Mouse (Mus musculus) A20 (cell line): Measurements from ENCODE around the gene H2-Ke6.

Experiments
- DNase-seq: peaks from one replicate; pipeline ENCODE4 v3.0.0-alpha.2; 2011; ENCODE audit warnings: low read depth, low spot score

Gene H2-Ke6

DNA sequence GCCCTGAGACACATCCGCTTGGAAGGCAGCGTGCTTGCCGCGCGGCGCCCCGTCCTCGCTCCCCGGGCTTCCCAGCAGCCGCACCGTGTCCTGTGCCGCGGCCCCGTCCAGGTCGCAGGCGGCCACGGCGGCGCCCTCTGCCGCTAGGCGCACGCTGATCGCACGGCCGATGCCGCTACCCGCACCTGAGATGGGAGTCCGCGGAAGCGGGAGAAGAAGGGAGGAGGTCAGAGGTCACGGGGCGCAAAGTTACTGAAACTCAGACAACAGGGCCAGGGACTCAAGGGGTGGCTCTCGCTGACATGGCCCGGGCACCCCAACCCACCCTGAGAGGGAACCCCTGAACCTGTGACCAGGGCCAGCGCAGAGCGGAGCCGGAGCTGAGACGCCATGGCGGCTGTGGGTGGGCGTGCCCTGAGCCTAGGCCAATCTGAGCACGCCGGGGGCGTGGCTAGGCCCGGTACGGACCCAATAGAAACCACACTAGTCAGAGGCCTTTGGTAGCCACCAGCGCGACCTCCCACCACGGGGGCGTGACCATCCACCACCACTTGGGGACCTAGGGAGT is at the start of gene H2-Ke6:
Gene H2-Ke6 (minus strand): TSS at position 405 of the 568 bp plus-strand sequence.
- DNase-seq: peak; percentile 98

DNA sequence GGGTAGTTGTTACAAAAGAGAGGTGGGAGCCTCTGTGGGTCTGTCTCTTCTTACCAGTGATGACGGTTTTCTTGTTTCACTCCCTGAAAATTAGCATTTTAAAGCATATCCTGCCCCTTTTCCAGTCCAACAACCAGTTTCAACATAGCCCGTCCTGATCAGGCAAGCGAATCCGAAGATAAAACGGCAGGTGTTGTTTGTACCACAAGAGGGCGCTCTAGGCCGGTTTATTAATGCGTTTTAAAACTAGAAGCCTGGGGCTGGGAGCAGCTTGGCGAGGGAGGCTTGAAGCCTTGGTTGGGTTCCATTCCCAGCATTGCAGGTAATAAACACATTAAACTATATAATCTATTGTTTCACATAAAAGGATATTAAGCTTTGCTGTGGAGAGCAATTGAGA is 49.7 kb upstream of the H2-Ke6 start:
- DNase-seq: peak; percentile 88

DNA sequence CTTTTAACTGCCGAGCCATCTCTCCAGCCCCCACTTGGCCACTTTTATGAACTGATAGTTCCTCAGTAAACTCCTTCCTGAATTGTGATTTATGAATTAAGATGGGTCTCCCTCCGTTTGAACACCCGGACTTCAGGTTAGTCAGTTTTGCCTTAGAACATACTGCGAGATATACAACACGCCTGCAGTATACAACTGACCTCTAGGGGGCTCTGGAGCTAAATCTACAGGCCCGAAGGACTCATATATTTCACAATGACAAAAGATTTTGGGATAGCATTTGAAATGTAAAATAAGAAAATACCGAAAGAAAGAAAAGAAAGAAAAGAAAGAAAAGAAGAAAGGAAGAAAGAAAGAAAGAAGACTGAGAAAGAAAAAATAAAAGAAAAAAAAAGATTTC is 47.4 kb upstream of the H2-Ke6 start:
- DNase-seq: peak; percentile 78

DNA sequence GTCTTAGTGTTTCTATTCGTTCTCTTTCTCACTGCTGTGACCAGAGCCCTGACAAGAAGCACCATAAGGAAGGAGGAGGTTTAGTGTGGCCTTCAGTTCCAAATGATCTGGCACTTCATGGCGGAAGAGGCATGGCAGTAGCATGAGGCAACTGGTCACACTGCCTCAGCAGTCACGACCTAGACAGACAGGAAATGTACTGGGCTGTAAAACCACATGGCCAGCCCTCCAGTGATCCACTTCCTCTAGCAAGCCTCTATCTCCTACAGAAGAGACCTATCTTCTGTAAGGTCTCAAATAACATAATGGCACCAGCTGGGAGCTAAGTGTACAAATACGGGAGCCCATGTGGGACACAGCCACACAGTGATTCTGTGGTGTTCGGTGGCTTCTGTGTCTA is 44.2 kb upstream of the H2-Ke6 start:
- DNase-seq: peak; percentile 50

DNA sequence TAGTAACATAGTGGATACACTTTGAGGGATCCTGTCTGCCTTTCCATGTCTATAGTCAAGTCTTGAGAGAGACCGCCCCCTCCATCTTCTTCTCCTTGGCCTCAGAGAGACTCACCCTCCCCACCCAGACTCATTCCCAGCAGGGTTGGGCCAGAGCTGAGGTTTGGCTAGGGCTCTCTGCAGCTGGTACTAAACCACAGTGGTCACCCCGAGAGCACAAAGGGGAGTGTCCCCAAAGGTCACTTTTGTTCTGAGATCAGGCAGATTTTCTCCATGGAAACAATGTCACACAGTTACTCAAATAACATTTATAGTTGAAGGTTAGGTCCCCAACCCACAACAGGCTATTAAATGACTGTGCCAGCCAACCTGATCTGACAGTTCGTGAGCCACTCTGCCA is 41.0 kb upstream of the H2-Ke6 start:
- no peak for DNase-seq

DNA sequence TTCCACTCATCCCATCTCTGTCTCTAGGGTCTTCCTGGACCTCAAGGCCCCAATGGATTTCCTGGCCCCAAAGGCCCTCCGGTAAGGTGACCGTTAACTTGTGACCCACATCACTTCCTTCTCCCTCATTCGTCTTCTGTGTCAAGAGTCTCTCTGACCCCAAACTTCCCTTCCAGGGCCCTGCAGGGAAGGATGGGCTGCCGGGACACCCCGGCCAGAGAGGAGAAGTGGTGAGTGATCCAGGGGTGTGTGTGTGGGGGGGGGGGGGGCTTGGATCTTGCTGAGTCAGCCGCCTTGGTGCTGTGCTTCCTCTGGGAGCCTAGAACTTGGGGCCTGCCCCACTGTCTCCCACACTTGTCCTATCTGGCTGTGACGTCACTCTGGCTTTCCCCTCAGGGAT is 29.4 kb upstream of the H2-Ke6 start:
- DNase-seq: no peak

DNA sequence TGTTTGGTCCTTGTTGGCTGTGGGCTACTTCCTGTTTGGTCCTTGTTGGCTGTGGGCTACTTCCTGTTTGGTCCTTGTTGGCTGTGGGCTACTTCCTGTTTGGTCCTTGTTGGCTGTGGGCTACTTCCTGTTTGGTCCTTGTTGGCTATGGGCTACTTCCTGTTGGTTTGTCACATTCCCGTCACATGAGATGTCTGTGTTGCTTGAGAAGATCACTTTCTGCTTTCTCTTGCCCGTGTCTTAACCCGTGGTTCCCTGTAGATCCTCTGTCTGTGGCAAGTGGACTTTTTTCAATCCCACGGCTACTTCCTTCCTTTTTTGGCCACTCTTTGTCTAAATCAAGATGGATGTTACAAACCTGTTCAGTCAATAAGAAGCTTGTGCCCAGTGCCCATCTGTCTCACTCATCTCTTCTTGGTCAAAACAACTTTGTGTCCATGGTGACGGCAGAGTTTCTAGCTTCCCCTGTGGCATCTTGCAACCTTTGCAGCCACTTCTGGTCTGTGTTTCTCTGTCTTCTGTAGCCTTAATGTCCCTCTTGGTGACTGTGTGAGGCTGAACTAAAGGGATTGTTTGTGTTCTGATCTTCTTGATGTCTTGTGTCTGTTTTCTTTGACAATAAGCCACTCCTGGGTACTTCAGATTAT is 19.7 kb upstream of the H2-Ke6 start:
- DNase-seq: no peak

DNA sequence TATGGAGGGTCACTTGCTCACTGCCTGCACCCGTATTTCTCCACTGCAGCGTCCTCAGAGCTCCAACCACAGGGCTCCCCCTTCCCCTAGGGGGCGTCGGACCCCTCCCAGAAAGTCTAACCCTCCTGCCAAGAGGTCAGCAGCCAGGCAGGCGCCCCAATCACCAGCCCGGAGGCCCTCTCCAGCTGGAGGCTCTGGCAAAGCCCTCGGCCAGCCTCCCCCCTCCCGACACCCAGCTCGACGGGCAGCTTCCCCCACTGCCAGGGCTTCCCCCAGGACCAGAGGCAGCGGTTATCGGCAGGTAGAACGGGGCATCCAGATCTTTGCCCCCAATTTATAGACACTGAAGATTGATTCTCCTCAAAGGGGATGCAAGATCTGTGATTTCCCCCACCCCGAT is 18.1 kb upstream of the H2-Ke6 start:
- no peak for DNase-seq

DNA sequence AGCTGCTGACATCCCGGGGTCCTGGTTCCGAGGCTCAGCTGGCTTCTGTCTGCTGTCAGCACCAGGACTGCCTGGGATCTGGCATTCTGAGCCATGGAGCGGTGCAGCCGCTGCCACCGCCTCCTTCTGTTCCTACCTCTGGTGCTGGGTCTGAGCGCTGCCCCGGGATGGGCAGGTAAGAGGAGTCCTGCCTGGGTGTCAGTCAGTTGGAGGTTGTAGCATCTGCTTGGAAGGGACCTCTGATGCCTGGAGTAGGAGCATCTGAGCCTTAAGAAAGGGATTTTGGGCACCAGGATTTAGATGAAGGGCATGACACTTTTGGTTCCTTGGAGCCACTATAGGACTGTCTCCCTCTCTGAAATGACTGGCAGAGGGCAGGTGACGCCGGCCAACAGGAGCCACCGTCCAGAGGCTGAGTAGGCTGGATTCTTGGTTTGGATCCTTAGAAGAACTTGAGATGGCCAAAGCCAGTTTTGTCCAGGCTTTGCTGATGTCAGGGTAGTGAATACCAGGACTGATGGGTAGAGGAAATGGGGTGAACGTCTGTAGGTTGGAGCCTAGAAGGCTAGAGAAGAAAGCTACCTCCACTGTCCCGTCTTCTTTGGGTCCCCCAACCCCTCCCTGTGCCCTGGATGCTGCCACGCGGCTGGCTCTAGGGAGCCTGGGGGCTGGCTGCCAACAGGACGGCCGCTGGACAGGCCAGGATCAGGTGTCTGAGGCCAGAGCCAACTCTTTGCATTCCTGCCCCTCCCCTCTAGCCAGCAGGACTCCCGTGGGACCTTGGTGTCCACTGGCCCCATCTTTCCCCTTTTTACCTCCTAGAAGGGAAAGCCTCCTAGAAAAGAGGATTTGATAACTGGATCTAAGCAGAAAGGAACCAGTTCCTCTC is 11.9 kb upstream of the H2-Ke6 start:
- DNase-seq: no peak

DNA sequence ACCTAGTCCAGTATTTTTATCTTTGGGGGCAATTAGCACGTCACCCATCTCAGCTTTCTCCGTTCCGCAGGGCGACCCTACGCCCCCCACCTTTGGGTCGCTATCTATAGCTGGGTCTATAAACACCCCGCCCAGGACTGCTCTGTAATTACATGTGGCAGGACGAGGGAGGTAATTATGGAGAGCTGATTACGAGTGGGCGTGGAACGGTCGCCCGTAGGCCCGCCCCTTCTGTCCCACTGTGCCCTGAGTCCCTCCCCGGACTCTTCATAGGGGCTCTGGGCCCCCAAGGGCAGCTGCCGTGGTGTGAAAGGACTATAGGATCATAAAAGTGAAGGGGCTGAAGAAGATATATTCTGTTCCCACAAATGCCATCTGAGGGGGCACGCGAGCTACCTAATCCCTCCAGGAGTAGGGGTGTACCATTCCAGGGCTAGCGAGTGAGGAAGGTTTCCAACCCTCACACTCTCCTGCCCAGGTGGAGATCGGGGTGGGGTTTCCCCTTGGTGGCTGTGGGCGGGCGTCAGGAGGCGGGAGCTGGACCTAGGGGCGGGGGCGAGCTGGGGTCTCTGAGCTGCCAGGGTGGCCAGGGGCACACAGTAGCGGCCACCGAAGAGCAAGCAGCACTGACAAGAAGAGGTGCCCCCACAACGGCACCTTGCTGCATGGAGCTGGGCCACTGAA is 11.2 kb upstream of the H2-Ke6 start, which contains the start of gene Col11a2:
Gene Col11a2 (plus strand): TSS at position 560 of the 684 bp plus-strand sequence.
- DNase-seq: no peak

DNA sequence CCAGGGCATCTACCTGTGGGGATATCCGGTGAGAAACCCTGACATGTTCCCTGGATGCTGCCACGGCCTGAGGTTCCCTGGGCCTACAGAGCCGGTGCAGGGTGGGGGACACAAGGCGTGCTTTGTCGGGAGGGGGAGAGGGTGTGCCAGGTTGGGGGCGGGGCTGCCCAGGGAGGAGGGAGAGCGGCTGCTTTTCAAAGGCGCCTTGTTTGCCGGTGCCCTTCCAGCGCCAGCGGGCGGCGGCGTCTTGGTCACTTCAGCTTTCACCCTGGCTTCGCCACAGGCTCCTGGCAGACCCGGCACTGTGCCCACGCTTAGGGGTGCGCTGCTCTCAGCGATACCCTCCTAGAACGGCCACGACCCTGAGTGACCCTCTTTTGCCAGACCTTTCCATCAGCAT is 10.6 kb upstream of the H2-Ke6 start:
- DNase-seq: no peak

DNA sequence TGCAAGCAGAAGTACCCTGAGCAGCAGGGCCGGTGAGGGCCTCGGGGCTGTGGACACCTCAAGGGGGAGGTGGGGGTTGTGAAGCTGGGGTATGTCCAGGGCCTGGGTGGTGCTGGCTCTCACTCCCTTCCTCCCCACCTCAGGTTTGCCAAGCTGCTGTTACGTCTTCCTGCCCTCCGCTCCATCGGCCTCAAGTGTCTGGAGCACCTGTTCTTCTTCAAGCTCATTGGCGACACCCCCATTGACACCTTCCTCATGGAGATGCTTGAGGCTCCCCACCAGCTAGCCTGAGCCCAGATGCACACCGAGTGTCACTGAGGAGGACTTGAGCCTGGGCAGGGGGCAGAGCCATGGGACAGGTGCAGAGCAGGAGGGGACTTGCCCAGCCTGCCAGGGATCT is 9.4 kb upstream of the H2-Ke6 start:
- DNase-seq: no peak

DNA sequence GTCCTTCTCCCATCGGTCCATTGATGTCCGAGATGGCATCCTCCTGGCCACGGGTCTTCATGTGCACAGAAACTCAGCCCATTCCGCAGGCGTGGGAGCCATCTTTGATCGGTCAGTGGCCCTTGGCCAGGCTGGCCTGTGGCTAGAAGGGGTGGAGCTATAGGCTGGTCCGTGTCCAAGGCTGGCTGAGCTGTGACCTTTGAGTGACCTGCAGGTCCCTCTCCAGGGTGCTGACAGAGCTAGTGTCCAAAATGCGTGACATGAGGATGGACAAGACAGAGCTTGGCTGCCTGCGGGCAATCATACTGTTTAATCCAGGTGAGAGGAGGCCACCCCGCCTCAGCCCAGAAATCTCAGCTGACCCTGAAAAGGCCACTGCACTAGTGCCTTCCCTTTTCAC is 8.8 kb upstream of the H2-Ke6 start:
- no peak for DNase-seq

DNA sequence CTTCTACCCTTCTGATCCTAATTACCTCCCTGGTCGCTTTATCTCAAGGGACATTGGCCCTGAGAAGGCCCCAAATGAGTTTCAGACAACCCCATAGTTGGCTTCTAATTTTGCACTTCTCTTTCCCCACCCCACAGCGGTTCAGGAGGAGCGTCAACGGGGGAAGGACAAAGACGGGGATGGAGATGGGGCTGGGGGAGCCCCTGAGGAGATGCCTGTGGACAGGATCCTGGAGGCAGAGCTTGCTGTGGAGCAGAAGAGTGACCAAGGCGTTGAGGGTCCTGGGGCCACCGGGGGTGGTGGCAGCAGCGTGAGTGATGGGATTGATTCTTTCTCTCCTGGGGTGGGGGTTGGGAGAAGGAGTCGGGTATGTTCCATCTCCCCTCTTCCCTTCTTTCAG is 7.7 kb upstream of the H2-Ke6 start:
- DNase-seq: no peak

DNA sequence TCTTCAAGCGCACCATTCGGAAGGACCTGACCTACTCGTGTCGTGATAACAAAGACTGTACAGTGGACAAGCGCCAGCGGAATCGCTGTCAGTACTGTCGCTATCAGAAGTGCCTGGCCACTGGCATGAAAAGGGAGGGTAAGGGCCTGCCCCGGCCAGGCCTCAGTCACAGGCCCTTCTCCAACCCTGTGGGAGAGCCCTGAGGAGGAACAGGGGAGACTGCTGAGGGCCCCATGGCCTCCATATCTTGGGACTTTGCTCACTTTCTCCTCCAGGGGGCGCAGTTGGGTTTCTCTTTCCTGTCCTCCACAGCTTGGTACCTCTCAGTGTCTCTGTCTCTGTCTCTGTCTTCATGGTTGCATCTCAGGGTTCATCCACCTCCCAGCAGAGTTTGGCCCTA is 6.2 kb upstream of the H2-Ke6 start:
- DNase-seq: peak; percentile 81

DNA sequence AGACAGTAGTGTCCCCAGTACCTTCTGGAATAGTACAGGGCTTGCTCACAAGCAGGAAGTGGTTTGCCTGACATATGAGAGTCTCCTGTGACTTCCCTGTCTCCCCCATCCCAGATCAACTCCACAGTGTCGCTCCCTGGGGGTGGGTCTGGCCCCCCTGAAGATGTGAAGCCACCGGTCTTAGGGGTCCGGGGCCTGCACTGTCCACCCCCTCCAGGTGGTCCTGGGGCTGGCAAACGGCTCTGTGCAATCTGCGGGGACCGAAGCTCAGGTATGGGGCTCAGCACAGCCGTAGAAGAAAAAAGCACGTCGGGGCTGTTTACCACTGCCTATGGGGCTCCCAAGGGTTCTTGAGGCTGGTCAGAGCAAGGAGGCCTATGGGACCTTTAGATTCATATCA is 5.6 kb upstream of the H2-Ke6 start:
- DNase-seq: no peak

DNA sequence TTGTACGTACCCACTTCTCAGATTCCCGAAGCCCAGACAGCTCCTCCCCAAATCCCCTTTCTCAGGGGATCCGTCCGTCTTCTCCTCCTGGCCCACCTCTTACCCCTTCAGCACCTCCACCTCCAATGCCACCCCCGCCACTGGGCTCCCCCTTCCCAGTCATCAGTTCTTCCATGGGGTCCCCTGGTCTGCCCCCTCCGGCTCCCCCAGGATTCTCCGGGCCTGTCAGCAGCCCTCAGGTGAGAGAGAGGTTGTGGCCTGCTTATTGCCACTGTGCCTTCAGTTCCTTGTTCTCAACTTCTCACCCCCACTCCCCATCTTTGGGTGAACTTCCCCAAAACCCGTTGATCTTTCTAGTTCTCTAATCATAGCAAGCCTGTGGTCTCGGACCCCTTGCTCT is 4.9 kb upstream of the H2-Ke6 start:
- DNase-seq: peak; percentile 61

DNA sequence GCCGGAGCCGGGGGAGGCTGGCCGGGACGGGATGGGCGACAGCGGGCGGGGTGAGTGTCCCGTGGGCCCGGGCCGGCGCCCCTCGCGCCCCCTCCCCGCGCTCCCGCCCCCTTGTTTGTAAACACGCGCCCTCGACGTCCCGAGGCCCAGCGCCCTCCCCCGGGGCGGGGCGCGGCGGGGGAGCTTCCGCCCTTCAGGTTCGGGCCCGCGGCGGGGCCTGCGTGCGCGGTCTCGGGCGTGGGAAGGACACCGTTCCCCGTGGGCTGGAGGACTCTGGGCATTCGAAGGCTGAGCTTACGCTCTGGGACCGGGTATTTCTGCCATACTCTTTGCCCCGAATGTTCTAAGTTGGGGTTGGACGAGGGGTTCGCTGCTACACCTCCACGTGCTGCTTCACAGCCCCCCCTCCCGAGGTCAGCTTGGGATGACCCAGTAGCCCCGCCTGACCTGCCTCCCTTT is 4.3 kb upstream of the H2-Ke6 start:
- peak; percentile 86 for DNase-seq

DNA sequence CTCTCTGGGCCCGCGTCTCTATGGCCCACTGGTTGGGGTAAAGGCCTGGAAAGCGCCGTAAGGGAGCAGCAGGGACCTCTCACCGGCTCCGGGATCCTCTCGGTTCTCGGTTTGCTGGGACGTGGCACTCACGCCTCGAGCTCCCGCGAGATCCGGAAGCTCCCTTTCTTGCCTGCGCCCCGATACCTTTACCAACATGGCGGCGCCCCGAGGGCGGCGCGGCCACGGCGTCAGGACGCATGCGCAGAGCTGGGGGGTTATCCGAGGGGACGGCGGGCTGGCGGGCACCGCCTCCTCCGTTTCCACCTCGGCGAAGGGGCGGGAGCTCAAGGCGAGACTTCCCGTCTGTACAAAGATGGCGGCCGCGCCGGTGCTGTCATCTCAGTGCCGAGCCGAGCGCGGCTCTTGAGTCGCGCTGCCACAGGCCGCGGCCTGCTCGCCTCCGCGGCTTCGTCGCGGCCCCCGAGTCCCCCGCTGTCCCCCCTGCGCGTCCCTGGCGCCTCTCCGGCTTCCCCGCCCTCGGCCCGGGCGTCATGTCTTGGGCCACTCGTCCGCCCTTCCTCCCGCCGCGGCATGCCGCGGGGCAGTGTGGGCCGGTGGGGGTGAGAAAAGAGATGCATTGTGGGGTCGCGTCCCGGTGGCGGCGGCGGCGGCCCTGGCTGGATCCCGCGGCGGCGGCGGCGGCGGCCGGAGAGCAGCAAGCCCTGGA is 3.8 kb upstream of the H2-Ke6 start, which contains the start of the genes Slc39a7 and Rxrb:
Gene Slc39a7 (minus strand): TSS at position 218 of the 709 bp plus-strand sequence.
Gene Rxrb (plus strand): TSS at position 348 of the 709 bp plus-strand sequence.
- DNase-seq: peak; percentile 99

DNA sequence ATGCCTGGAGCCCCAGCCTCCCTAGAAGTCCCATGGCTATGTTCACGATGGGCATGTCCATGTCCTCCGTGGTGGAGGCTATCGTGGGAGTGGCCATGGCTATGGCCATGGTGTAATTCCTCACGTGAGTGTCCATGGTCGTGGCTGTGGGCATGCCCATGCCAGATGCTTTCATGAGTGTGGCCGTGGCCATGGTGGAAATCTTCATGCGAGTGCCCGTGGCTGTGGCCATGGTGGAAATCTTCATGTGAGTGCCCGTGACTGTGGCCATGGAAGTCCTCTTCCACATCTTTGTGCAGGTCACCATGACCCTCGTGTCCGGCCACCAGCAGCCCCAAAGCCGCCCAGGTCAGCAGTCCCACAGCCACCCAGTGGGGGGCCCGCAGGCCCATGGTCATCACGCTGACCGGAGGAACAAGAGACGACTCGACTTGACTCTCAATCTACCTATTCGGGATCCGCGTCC is 3.0 kb upstream of the H2-Ke6 start:
- no peak for DNase-seq
